Mouse (Mus musculus): ENCODE measurements around the gene Vps13c.

DNA sequence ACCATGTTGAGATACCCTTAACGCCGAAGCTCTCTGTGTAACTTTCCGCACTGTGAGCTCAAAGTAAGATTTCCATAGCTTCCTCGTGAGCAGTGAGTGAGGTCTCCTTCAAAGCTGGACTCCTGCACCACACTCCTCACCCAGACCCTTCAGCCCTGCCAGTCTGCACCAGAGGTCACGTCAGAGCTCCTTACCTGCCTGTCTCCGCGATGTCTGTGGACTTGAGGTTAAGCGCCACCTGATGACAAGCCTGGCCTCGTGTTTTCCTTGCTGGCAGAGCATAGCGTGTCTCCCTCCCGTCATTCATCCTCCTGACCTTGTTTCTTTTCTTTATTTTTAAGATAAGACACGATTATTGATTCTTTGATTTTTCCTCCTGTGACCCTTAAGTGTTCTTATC lies 9.2 kb downstream of the Vps13c start:
- TF ChIP-seq EP300 (IDR thresholded peaks at IDR 0.05; ENCODE audit: insufficient read depth, low read depth, low read length) (no peak), CTCF (IDR thresholded peaks at IDR 0.05; ENCODE audit: low read depth, low read length) (no peak)
